Mouse (Mus musculus) brain, embryonic 14.5 days (tissue): ENCODE data around the gene Creb3l2.

Experiments used
- CTCF ChIP-seq: fragments of 200-500 bp; IDR thresholded peaks from 2 replicates; pipeline ENCODE4 v1.5.1; 2012; ENCODE audit warnings: inconsistent platforms, mild to moderate bottlenecking, moderate library complexity, borderline replicate concordance; ENCODE audit not compliant: insufficient read depth, insufficient read length; ENCODE audit errors: extremely low read depth
- POLR2A ChIP-seq: fragments of 200-500 bp; IDR thresholded peaks from 2 replicates; pipeline ENCODE4 v1.6.1; 2012; ENCODE audit warnings: mild to moderate bottlenecking, inconsistent platforms, borderline replicate concordance; ENCODE audit not compliant: poor library complexity, insufficient read depth, insufficient read length, severe bottlenecking; ENCODE audit errors: extremely low read depth

- no peak for TF ChIP-seq CTCF
- TF ChIP-seq POLR2A, result no peak
These were observed 115.4 kb downstream of the Creb3l2 start for GRCm38 (mm10) chr6:37326603-37326955.
